In the genomic region with DNA sequence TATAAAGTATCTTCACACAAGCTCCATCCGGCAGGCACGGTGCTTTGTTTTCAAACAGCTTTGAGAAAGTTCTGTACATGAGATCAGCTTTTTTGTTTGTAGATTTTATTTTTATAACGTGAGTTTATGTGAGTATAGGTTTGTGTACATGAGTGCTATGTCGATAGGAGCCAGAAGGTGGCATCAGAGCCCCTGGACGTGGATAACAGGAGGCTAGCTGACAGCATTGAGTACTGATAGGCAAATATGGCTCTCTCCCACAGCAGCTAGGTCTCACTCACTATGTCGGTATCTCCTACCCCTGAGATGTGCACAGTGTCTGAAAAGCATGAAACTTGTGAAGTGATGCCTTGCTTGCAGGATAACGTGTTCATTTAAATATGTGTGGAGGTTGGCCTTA, we compare ENCODE assay signal across 8 mouse cellular contexts. TPM values are rescaled to one million over a fixed set of nuclear protein-coding genes. Genes with fewer than 3 reads are reported as not detected.
DNase-seq lines count a peak whose midpoint lies in the region; ATAC-seq and TF ChIP-seq lines count a peak whose summit lies in the region.

No protein-coding gene starts in this region.

- no peaks in the 10 kb centered on the region for H3K4me1 ChIP-seq in forebrain, embryonic 14.5 days (ENCODE audit: control insufficient read depth, insufficient read depth, low read length)
- H3K4me1 ChIP-seq in forebrain, embryonic 15.5 days: peaks cover 17% of the 10 kb centered on the region
- no peaks in the 10 kb centered on the region for H3K4me1 ChIP-seq in embryonic facial prominence, embryonic 11.5 days (ENCODE audit: control insufficient read depth, insufficient read depth, low read length)
- no peaks in the 10 kb centered on the region; the same call in 1 of the 2 replicates for H3K4me1 ChIP-seq in small intestine, adult 2 months (ENCODE audit: control insufficient read depth, insufficient read depth, insufficient read length, low read length)

- H3K27me3 ChIP-seq in forebrain, embryonic 14.5 days (replicated peaks; ENCODE audit: control insufficient read depth, insufficient read depth, low read length): no peaks in the 10 kb centered on the region
- H3K27me3 ChIP-seq in forebrain, embryonic 15.5 days: no peaks in the 10 kb centered on the region
- H3K27me3 ChIP-seq in embryonic facial prominence, embryonic 11.5 days (ENCODE audit: control insufficient read depth, insufficient read depth, low read length): no peaks in the 10 kb centered on the region
- H3K27me3 ChIP-seq in small intestine, adult 2 months (ENCODE audit: control insufficient read depth, insufficient read depth, low read length): no peaks in the 10 kb centered on the region

- WGBS in forebrain, embryonic 14.5 days: 38% methylated on average over 7 of the region's 7 CpGs
- WGBS in forebrain, embryonic 15.5 days: 34% methylated on average over 7 of the region's 7 CpGs
- 42% methylated on average over 7 of the region's 7 CpGs for WGBS in embryonic facial prominence, embryonic 11.5 days
- 39% methylated on average over 7 of the region's 7 CpGs for WGBS in small intestine, adult 2 months

- no peak overlapping the region for H3K4me3 ChIP-seq in forebrain, embryonic 14.5 days (ENCODE audit: low read depth, low read length)
- H3K4me3 ChIP-seq in forebrain, embryonic 15.5 days: no peak overlapping the region
- no peak overlapping the region for H3K4me3 ChIP-seq in embryonic facial prominence, embryonic 11.5 days (ENCODE audit: low read depth, low read length)
- H3K4me3 ChIP-seq in small intestine, adult 2 months (ENCODE audit: low read depth, low read length): no peak overlapping the region

- no peak overlapping the region for H3K9ac ChIP-seq in forebrain, embryonic 14.5 days (ENCODE audit: low read length)
- H3K9ac ChIP-seq in forebrain, embryonic 15.5 days (replicated peaks): no peak overlapping the region
- no peak overlapping the region for H3K9ac ChIP-seq in embryonic facial prominence, embryonic 11.5 days (replicated peaks; ENCODE audit: low read length)

- no peak overlapping the region for H3K27ac ChIP-seq in forebrain, embryonic 14.5 days (ENCODE audit: low read depth, low read length)
- H3K27ac ChIP-seq in forebrain, embryonic 15.5 days (replicated peaks): no peak overlapping the region
- no peak overlapping the region for H3K27ac ChIP-seq in embryonic facial prominence, embryonic 11.5 days (replicated peaks; ENCODE audit: low read depth, low read length)
- no peak overlapping the region for H3K27ac ChIP-seq in small intestine, adult 2 months (ENCODE audit: insufficient read depth, low read depth, low read length)

- TF ChIP-seq CTCF in small intestine, adult 2 months (IDR thresholded peaks at IDR 0.05; ENCODE audit: extremely low read depth, insufficient read length, insufficient replicate concordance, low read depth, low read length): peak; percentile 67; the same call in 1 of the 2 replicates

- peaks cover 7% of the 10 kb centered on the region; the same call in 1 of the 2 replicates for H3K36me3 ChIP-seq in forebrain, embryonic 14.5 days (ENCODE audit: control insufficient read depth, insufficient read depth, low read length)
- H3K36me3 ChIP-seq in forebrain, embryonic 15.5 days: no peaks in the 10 kb centered on the region
- 0 out of 2 replicates have a peak, but pooled peaks cover 3% of the 10 kb centered on the region for H3K36me3 ChIP-seq in embryonic facial prominence, embryonic 11.5 days (replicated peaks; ENCODE audit: control insufficient read depth, insufficient read depth, low read depth, low read length)
- no peaks in the 10 kb centered on the region for H3K36me3 ChIP-seq in small intestine, adult 2 months (ENCODE audit: control insufficient read depth, insufficient read depth, low read length)

- H3K9me3 ChIP-seq in forebrain, embryonic 14.5 days (replicated peaks; ENCODE audit: control insufficient read depth, low read length): no peaks in the 10 kb centered on the region
- H3K9me3 ChIP-seq in forebrain, embryonic 15.5 days: no peaks in the 10 kb centered on the region
- H3K9me3 ChIP-seq in embryonic facial prominence, embryonic 11.5 days (replicated peaks; ENCODE audit: control insufficient read depth, low read length): no peaks in the 10 kb centered on the region

- no peak for ATAC-seq in forebrain, embryonic 14.5 days
- ATAC-seq in forebrain, embryonic 15.5 days (replicated peaks): no peak
- ATAC-seq in embryonic facial prominence, embryonic 11.5 days (replicated peaks; ENCODE audit: insufficient number of reproducible peaks, low FRiP score, low TSS enrichment, low read depth): no peak

- DNase-seq in forebrain, embryonic 14.5 days (ENCODE audit: low spot score): peak; percentile 70
- DNase-seq in 416B (ENCODE audit: low read depth): peak; percentile 83
- peak; percentile 48 for DNase-seq in adrenal gland, adult 2 months
- peak; percentile 59 for DNase-seq in embryonic facial prominence, embryonic 11.5 days (ENCODE audit: low spot score)
- peak; percentile 61 to 75 for DNase-seq in kidney, postnatal 4 days
- peak; percentile 55 for DNase-seq in lung, postnatal 25 days (ENCODE audit: low spot score)

- H3K4me2 ChIP-seq in forebrain, embryonic 14.5 days (ENCODE audit: low read length): no peak overlapping the region
- no peak overlapping the region for H3K4me2 ChIP-seq in forebrain, embryonic 15.5 days (replicated peaks)
- H3K4me2 ChIP-seq in embryonic facial prominence, embryonic 11.5 days (ENCODE audit: low read depth, low read length): no peak overlapping the region

- no peak for TF ChIP-seq POLR2A in small intestine, adult 2 months (IDR thresholded peaks at IDR 0.05; ENCODE audit: low read depth, low read length)

RNA-seq across cellular contexts. Expression of a gene that starts 1.3 kb away (rescaled TPM):
- 26.3 and 30.7 TPM in 2 replicates for polyA plus RNA-seq in forebrain, embryonic 14.5 days (2014; fragmentation: Nextera tagmentation; extraction: Ambion mirVana)
- 26.1 and 27.2 TPM in 2 replicates for polyA plus RNA-seq in forebrain, embryonic 15.5 days (2015; fragmentation: Nextera tagmentation; extraction: Ambion mirVana)
- 1 to 10 TPM; 3.3 to 4.7 TPM for total RNA-seq in adrenal gland, adult 2 months (2021)
- 0.98 and 1.2 TPM in 2 replicates for polyA plus RNA-seq in adrenal gland, adult 2 months (2012; rRNA removed)
- 80.9 and 87.2 TPM in 2 replicates for polyA plus RNA-seq in embryonic facial prominence, embryonic 11.5 days (2014; fragmentation: Nextera tagmentation; extraction: Ambion mirVana)
- 0.42 and 1.1 TPM in 2 replicates for polyA plus RNA-seq in small intestine, adult 2 months (2012; rRNA removed)

RNA-seq across cellular contexts. Expression of a gene that starts 48.2 kb away (rescaled TPM):
- 22.6 and 23.5 TPM in 2 replicates for polyA plus RNA-seq in forebrain, embryonic 14.5 days (2014; fragmentation: Nextera tagmentation; extraction: Ambion mirVana)
- 26.0 and 26.5 TPM in 2 replicates for polyA plus RNA-seq in forebrain, embryonic 15.5 days (2015; fragmentation: Nextera tagmentation; extraction: Ambion mirVana)
- 10 to 100 TPM; 16.9 to 25.5 TPM for total RNA-seq in adrenal gland, adult 2 months (2021)
- 1.9 and 2.2 TPM in 2 replicates for polyA plus RNA-seq in adrenal gland, adult 2 months (2012; rRNA removed)
- 6.3 and 7.3 TPM in 2 replicates for polyA plus RNA-seq in embryonic facial prominence, embryonic 11.5 days (2014; fragmentation: Nextera tagmentation; extraction: Ambion mirVana)
- polyA plus RNA-seq in small intestine, adult 2 months (2012; rRNA removed): 0.56 and 2.1 TPM in 2 replicates

RNA-seq across cellular contexts. Expression of a gene that starts 48.3 kb away (rescaled TPM):
- polyA plus RNA-seq in forebrain, embryonic 14.5 days (2014; fragmentation: Nextera tagmentation; extraction: Ambion mirVana): 5.2 and 5.8 TPM in 2 replicates
- polyA plus RNA-seq in forebrain, embryonic 15.5 days (2015; fragmentation: Nextera tagmentation; extraction: Ambion mirVana): 12.4 and 16.6 TPM in 2 replicates
- total RNA-seq in adrenal gland, adult 2 months (2021): 1 to 10 TPM; 4.0 to 6.4 TPM
- polyA plus RNA-seq in adrenal gland, adult 2 months (2012; rRNA removed): 0.42 and 1.2 TPM in 2 replicates
- 3.0 and 5.1 TPM in 2 replicates for polyA plus RNA-seq in embryonic facial prominence, embryonic 11.5 days (2014; fragmentation: Nextera tagmentation; extraction: Ambion mirVana)
- polyA plus RNA-seq in small intestine, adult 2 months (2012; rRNA removed): 0.76 and 2.6 TPM in 2 replicates

RNA-seq across cellular contexts. Expression of a gene that starts 54.2 kb away (rescaled TPM):
- 38.2 and 46.0 TPM in 2 replicates for polyA plus RNA-seq in forebrain, embryonic 14.5 days (2014; fragmentation: Nextera tagmentation; extraction: Ambion mirVana)
- 38.2 and 48.1 TPM in 2 replicates for polyA plus RNA-seq in forebrain, embryonic 15.5 days (2015; fragmentation: Nextera tagmentation; extraction: Ambion mirVana)
- 10 to 100 TPM; 84.3 to 90.8 TPM for total RNA-seq in adrenal gland, adult 2 months (2021)
- polyA plus RNA-seq in adrenal gland, adult 2 months (2012; rRNA removed): 43.2 and 49.8 TPM in 2 replicates
- polyA plus RNA-seq in embryonic facial prominence, embryonic 11.5 days (2014; fragmentation: Nextera tagmentation; extraction: Ambion mirVana): 22.7 and 23.6 TPM in 2 replicates
- 5.0 and 10.6 TPM in 2 replicates for polyA plus RNA-seq in small intestine, adult 2 months (2012; rRNA removed)

Comparison
In these comparisons a context has a peak if more than half of its experiments do, and no peak if none do; other contexts are left out.
1. RNA of a gene that starts 1.3 kb away (polyA plus RNA-seq): 80.9 to 87.2 TPM in embryonic facial prominence, embryonic 11.5 days, 26.3 to 30.7 TPM in forebrain, embryonic 14.5 days and 26.1 to 27.2 TPM in forebrain, embryonic 15.5 days; 0.98 to 1.2 TPM in adrenal gland, adult 2 months and 0.42 to 1.1 TPM in small intestine, adult 2 months; every median in the first group is over 10 times any median in the second.
2. Peak in every context shown above with its lines, with median percentiles within 50 percentile points of each other: DNase-seq.